Mouse (Mus musculus): ENCODE data around the gene Dmac2. TPM values are rescaled to one million over a fixed set of nuclear protein-coding genes. Genes with fewer than 3 reads are reported as not detected.

Gene Dmac2
- total RNA-seq (2023): 72.9 TPM

DNA sequence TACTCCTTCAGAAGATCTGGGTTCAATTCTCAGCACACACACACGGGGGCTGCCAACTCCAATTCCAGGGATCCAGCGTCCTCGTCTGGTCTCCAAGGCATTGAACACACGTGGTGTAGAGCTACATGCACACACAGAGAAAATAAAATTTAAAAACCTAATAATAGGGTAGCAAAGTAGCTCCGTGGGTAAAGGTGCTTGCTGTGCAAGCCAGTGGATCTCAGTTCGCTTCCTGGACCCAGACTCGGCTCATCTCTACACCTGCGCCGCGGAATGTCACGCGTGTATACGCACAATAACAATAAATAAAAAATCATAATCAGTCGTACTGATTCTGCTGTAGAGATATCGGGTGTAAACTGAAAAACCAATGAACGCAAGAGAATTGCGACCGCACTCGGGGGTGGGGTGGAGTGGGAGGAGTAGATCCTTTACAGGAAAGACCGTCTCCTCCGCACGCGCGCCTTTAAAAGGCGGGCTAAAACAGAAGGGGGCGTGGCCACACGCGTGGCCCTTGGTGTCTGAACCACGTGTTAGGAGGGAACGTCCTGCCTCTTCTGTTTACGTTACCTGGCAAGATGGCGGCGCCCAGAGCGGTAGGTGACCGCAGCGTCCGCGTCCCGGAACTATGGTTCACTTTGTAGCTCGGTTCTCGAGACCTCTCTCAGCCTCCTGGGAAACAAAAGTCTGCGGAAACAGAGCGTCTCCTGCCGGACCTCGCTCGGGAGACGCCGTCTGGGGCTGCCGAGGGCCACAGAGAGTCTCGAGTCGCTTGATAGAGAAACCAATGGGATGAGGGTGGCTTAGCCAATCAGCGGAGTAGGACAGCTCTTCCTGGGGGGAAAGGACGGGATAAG lies at the start of gene Dmac2:
Gene Dmac2 (plus strand): TSS at position 550 of the 857 bp plus-strand sequence.

DNA sequence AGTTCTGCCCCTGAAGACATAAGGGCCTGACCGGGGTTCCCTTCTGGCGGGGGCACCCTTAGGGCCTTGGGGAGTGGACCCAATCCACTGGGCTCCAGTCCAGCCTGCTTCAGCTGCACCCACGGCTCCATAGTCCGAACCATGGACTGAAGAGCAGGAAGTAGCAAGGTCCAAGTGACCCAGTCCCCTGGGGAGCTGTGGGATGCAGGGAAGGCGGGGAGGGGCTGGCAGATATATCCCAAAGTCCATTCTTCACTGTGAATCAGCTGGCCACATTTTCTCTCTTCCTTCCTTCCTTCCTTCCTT lies 3.6 kb upstream of the Dmac2 start, which contains the start of gene Erich4:
Gene Erich4 (minus strand): TSS at position 187 of the 306 bp plus-strand sequence.

DNA sequence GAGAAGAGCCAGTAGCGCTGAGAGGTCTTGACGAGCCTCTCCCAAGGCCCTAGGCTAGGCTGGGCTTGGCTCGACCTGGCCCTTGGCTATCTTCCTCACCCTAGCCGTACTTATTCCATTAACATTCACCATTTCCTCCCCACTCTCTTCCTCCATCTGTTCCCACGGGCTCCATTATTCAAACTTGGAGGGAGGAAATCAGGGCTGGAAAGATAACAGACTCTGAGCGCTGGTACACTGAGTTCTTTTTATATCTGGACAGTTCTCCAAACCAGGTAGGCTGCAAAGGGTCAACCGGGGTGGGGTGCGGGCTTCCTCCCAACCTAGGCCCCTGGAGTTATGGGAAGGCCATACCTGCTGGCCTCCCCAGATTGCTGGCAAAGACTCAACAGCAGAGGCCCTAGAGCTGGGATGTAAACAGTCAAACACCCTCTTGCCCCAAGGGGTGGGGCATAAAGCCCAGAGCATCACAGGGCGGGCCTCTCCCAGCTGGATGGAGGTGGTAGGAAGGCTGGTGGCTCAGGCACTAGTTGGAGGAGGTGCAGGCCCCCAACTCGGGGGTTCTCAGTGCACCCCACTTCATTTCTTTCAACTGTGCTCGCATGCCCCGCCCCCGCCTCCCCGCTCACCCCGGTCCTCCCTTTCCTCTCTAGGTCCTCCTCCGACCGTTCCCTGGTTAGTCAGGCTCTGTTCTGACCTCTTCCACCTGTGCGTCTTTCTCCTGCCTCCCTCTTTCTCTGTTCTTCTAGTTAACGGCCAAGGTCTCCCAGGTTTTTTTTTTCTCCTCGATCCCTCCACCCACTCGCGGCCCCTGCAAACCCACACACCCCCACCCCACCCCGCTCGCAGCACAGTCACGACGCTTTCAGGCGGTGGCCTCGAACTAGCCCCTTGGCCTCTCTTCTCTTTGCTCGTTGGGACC lies 7.6 kb downstream of the Dmac2 start, which contains the start of gene B3gnt8:
Gene B3gnt8 (plus strand): TSS at position 146 of the 922 bp plus-strand sequence.

DNA sequence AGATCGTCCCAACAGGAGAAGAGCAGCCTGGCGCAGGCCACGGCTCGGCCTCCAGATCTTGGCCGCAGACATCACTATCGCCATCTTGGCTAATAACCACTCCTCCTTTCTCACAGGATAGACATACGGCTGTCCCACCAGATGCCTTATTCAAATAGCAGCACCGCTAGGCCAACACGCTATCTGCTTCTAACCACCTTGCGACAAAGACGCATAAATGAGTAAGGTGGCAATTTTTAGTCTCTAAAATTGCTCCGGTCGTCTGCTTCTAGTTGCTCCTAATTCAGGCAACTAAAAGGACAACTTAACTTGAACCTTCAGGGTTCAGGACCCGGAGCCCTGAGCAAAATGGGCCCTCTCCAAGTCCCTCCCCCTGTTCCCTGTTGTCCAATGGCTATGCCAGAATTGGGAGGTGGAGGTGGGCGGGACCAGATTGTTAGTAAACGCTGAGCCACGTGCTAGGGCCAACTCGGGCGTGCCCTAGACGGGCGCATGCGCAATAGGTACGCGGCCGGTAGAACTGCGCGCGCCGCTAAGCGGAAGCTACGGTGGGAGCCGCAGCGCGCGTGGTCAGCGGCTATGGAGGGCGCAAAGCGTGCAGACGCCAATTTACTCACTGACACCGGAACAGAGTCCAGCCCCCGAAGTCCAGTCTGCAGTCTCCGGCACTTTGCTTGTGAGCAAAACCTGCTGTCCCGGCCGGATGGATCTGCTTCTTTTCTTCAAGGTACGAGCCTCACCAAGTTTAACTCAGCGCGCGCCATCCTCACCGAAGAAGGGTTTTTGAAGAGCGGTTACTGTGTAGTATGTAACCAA lies 39.7 kb downstream of the Dmac2 start, which contains the start of the genes Bckdha and Exosc5:
Gene Bckdha (minus strand): TSS at position 325 of the 816 bp plus-strand sequence.
Gene Exosc5 (plus strand): TSS at position 508 of the 816 bp plus-strand sequence.

DNA sequence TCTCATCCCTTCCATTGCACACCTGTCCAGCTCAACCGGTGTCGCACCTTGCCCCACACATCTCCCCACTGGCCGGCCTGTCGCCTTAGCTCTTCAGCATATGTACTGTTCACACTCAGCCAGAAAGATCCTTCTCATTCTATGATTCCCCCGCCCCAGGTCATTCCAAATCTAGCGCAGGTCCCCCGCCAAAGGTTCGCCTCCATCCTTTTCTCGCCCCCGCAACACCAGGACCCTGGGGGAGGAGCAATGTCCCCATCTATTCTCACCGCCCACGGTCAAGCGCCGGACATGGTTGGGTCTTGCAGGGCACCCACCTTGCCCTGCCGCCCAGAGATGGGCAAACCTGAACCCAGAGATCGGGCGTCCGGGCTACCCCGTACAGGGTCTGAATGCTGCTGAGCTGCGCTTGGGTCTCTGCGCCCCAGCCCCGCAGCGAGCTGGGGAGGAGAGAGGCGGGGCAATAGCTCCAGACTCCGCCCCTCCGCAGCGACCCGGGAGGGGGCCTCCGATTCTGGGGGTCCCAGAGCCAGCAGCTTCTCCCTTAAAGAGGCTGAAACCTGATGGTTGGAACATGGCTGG lies 55.6 kb downstream of the Dmac2 start, which contains the start of gene Tmem91:
Gene Tmem91 (minus strand): TSS at position 448 of the 582 bp plus-strand sequence.

Other genes with a start within 250 kb of the Dmac2 start
- not detected for gene Cnfn, start 249.7 kb upstream of the Dmac2 start, total RNA-seq (2023)
- gene Lipe, start 220.7 kb upstream of the Dmac2 start, total RNA-seq (2023): 13.0 TPM
- not detected for gene Cxcl17, start 206.5 kb upstream of the Dmac2 start, total RNA-seq (2023)
- 4.8 TPM for gene Ceacam1, start 141.8 kb upstream of the Dmac2 start, total RNA-seq (2023)
- 0.67 TPM for gene Ceacam2, start 79.6 kb upstream of the Dmac2 start, total RNA-seq (2023)
- gene Erich4, start 3.5 kb upstream of the Dmac2 start, total RNA-seq (2023): not detected
- gene B3gnt8, start 7.2 kb downstream of the Dmac2 start, total RNA-seq (2023): 2.9 TPM
- gene Bckdha, start 39.6 kb downstream of the Dmac2 start, total RNA-seq (2023): 25.8 TPM
- 51.6 TPM for gene Exosc5, start 39.8 kb downstream of the Dmac2 start, total RNA-seq (2023)
- not detected for gene Tmem91, start 55.8 kb downstream of the Dmac2 start, total RNA-seq (2023)
- 22.8 TPM for gene B9d2, start 61.4 kb downstream of the Dmac2 start, total RNA-seq (2023)
- 123 TPM for gene Tgfb1, start 67.6 kb downstream of the Dmac2 start, total RNA-seq (2023)
- 87.8 TPM for gene Ccdc97, start 99.7 kb downstream of the Dmac2 start, total RNA-seq (2023)
- gene Hnrnpul1, start 135.3 kb downstream of the Dmac2 start, total RNA-seq (2023): 208 TPM
- gene Axl, start 169.3 kb downstream of the Dmac2 start, total RNA-seq (2023): 5.1 TPM
- gene Cyp2s1, start 197.5 kb downstream of the Dmac2 start, total RNA-seq (2023): 5.0 TPM

Data from CD8-positive naive resting alpha-beta T cell, adult 57 days (primary cell).